Mouse (Mus musculus): ENCODE data around the gene Acoxl.

Gene Acoxl

DNA sequence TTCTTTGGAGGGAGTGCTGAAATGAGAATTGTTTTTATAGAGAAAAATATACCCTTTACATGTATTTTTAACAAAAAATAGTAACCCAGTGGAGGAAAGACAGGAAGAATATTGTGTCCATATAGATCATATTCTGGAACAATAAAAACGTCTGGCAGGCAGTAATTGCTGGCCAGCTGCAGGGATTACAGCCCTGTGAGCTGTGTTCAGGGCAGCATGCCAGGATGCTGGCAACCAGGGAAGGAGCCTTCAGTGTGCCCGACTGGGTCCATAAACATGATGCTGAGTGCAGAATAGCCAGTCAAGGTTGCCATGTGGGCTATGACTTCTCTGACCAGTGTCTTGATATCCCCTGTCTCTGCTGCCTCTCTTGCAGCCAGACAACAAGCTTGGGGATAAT, 122.5 kb downstream of the Acoxl start:
- peak; percentile 7 for DNase-seq

DNA sequence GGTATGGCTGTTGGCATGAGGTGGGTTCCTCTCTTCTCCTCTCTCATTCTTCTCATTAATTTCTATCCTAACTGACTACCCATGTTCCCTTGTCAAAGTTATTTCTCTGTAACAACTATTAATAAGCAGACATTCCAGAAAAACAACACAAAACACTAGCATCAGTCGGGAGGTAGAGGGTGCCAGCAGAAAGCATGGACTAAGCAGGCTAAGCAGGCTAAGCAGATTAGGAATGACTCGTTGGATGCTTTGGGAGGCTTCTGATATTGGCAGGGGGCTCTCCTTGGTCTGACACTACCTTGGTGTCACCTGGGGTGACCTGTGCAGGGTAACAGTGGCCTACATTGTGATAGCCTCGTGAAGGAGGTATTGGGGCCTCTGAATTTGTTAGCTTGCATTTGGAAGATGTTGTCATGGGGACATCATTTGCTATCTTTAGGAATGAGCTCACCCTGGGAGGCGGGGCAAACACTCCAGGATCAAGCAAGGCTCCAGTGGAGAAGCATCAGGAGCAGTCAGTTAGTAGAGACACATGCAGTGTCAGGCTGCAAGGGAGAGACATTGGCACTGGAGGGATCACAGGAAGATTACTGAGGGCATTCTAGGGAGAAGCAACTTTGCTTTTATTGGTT, 123.2 kb downstream of the Acoxl start:
- DNase-seq = peak; percentile 5

DNA sequence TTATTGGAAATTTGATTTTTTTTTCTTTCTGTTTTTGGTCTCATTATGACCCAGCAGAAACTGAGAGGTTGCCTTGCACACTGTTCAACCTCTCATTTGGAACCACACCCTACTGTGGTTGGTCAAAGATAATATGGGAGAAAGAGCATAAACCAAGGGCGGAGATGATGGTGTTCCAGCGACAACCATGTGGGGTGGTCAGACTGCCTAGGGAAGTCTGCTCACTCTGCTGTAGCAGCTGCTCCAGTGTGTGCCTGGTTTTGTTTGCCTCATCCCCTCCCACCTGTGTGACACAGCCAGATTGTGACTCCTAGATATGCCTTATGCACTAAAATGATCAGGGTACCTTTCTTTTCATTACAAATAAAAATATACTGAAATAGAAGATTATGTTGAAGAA, 130.3 kb downstream of the Acoxl start:
- no peak for DNase-seq

DNA sequence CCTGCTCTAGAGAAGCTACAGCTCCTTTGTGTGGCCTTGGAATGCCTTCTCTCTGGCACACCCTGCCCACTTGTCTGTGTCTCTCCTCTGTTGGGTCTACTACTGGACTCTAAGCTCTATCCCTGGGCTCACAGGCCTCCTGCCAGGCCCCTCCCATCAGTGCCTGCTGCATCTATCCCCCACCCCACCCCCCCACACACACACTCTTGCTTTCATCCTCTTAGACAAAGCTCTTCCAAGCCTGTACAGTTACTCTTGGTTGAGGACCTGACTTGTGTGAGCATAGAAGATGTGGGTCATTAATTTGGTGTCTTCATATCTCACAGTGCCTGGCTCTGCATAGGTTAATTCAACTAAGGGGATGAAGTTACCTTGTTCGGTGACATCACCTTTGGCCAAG, 137.6 kb downstream of the Acoxl start:
- DNase-seq = no peak

DNA sequence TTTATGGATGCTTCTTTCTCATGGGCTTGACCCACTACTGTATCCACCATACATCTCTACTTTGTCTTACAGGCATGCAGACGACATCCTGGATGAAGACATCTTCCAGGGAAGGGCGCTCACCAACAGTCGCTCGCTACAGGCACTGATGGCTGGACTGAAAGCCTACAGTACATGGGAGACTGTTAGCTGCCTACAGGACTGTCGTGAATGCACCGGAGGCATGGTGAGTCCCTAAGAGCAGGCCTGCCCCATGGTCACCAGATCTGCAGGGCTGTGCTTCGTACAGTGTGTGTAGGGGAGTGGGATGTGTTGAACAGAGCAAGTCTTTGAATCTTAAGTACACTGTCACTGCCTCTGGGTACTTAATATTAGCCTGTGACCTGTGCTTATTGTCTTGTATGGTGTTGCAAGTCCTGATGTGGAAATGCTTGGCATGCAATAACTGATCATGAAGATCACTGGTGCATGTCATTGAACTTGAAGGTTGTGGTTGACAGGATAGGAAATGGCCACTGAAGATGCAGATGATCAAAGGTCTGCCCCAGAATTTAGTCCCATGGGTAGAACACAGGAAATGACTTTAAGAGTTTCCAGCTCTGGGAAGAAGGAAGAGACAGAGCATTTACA, 140.0 kb downstream of the Acoxl start:
- no peak for DNase-seq

DNA sequence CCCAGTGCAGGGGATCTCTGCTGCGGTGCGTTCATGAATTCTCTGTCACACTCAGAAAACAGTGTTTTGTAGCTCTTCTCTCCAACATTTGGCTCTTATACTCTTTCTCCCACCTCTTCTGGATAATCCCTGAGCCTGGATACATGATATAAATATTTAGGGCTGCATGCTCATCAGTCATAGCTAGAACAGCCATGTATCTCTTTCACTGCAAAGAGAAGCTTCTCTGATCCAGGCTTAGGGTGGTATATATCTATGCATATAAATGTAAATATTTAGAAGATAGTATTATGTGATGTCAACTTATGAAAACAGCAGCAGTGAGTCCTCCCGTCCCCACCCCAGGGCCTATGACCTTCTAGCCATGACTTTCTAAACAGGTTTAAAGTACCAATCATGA, 143.9 kb downstream of the Acoxl start:
- DNase-seq = no peak

DNA sequence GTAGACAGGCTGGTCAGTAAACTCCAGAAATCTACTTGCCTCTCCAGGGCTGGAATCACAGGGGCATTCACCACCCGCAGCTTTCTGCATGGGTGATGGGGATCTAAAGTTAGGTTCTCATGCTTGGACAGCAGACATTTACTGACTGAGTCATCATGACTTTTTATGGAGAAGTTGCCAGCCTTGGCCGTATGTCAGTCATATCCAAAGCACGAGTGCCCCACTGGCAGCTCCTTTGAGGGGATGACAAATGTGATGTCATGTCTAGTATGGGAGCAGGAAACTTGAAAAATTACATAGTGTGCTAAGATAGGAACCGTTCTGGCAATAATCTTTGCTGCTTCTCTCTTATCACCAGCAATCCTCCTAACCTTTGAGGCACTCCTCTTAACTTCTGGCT, 144.6 kb downstream of the Acoxl start:
- DNase-seq = no peak

DNA sequence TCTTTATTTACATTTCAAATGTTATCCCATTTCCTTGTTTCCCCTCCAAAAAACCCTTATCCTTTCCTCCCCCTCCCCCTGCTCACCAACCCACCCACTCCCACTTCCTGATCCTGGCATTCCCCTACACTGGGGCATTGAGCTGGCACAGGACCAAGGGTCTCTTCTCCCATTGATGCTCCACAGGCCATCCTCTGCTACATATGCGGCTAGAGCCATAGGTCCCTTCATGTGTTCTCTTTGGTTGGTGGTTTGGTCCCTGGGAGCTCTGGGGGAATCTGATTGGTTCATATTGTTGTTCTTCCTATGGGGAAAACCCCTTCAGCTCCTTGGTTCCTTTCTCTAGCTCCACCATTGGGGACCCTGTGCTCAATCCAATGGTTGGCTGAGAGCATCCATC, 145.3 kb downstream of the Acoxl start:
- DNase-seq = no peak

DNA sequence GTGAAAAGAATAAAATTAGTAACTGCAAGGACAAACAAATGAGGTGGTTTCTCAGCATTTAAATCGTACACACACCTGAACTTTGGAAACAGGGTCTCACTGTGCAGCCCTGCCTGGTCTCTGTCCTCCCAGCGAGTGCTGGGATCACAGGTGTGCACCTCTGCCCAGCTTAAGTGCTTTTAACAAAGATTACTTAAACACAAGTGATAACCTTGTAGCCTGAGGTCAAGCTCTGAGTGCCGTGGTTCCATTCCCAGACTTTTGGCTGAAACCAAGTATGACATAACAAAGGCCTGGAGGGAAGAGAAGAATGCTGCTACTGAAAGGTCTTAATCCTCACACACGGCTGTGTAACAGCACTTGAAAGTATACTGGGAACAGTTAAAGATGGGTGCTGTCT, 149.0 kb downstream of the Acoxl start:
- no peak for DNase-seq

DNA sequence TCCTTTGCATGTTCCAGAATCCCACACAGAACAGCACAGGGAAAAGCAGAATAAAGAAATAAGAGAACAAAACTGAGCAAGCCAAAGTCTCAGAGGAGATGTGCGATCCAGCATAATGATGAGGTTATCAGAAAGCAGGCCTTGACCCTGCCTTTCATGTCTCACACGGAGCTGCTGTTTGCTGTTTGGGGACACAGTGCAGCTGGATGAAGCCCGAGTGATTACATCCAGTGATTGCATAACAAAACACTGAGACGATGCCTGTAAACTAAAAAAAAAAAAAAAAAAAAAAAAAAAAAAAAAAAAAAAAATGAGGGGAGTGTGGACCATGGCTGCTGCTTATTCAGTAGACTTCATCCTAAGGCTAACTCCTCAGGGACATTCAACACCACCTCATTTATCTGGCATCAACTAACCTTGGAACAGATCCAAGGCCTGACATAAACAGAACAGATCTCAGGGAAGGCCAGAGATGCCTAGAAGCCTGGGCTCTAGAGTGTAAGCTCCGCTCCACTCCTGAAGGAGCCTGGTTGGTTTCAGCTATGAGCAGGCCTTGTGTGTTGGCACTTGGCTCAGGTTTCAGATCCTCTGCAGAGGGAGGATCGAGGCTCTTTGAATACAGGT, 152.3 kb downstream of the Acoxl start:
- DNase-seq = no peak

DNA sequence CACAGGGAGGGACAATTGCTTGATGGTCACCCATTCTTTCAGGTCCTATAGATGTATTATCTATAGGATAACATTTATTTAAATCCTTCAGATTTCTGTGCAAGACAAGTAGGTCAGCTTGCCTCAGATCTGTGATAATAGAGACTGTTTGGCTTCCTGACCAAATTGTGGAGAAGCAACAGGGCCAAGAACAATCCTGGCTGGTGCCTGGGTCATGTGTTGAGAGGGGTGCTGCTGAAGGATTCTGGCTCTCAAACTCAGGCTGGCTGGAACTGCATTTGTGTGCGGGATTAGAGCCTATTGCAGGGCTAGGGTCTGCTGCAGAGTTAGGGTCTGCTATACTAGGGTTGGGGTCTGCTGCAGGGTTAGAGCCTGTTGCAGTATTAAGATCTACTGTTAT, 153.0 kb downstream of the Acoxl start:
- no peak for DNase-seq

DNA sequence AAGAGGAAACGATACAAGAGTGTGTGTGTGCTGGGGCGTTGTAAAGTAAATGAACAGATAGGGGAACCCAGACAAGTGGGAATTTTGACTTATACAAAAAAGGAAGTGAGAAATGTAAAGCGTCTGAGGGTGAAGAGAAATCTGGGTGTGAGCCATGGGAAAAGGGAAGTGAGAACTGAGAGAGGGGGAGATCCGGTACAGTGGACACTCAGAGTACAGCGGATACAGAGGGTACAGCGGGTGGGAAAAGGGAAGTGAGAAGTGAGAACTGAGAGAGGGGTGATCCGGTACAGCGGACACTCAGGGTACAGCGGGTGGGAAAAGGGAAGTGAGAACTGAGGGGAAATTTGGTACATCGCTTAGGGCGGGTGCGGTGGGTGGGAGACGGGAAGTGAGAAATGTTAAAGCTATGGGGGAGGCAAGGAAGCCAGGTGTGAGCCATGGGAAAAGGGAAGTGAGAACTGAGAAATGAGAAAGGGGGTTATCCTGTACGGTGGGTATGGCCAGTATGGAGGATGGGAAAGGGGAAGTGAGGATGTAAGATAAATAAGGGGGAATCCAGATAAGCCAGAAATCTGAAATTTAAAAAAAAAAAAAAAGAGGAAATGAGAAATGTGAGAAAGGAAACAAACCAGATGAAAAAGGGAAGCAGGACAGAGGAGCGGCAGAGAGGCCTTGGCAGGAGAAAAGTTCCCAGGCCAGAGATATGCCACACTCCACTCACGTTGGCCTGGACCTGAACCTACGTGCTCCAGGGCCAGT, 170.2 kb downstream of the Acoxl start:
- DNase-seq = no peak

DNA sequence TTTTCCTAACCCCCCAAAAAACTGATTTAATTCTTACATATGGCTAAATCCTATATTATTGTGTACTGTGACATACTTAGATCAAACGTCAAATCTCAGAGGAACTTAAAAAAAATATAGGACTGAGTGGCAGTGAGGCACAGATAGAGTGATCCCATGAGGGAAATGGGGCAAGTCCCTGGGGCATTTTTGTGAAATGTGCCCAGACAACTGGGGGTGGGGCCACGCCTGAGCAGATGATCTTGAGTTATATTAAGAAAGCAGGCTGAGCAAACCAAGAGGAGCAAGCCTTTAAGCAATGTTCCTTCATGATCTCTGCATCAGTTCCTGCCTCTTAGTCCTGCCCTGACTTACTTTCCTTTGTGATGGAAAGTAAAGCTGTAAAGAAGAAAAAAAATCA, 175.9 kb downstream of the Acoxl start:
- no peak for DNase-seq

DNA sequence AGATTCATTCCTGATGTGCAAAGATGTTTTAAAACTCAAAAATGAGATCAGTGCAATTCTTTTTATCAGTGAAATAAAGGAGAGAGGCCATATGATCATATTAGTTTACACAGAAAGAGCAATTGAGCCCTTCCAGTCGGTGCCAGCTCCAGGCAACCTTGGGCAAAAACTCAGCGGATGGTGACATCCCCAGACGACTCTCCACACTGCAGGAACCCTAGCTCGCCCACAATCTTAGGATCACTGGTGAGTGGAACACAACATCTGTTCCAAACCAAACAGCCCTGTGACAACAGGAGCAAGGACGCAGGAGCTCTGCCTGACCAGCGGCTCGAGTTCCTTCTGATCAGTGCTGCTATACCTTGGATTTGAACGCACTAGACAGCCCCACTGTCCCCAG, 176.9 kb downstream of the Acoxl start:
- no peak for DNase-seq

DNA sequence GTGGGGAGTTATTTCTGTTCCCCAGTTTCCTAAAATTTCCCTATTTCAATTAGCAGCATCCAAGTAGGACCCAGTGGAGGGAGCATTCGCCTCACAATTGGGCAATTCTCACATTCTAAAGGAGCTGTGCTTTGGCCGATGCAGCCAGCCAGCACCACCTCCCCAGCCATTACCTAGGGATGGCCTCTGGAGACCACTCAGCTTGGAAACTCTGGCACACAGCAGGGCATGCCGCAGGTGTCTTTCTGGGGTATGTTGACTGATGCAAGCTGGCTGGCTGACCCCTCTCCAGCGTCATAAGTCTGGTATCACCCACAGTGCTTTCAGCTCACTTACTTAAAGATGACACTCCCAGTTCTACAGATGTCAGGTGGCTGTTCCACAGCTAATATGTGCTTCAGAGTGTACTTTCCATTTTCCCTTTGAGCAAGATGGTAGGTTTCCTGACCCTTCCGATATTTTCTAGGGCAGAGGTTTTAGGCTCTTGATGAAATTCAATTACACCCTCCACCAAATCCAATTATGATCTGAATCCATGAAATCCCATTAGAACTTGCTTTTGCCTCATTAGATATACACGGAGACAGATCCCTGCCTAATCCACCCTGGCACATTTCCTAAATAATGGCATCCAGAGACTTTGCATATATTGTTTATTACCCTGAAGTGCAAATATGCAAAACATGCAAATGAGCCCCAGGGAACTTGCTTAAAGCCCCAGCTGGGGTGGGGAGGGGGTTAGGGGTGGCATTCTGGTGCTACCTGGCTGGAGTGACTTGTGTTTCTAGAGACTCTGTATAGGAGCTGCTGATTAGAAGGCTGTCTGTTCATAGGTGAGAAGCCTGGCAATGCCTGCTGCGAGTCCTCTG, 181.6 kb downstream of the Acoxl start:
- DNase-seq = no peak

DNA sequence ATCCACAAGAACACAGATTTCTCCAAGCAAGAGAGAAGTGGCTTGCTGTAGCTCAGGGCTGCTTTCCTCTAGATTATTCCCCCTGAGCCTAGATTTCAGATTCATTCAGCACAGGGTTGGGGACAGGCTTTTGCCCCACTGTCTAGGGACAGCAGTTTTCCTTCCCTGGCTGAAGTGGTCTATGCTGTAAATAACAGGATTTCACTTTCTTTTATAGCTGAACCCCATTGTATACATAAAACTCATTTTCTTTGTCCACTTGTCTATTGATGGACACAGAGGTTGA, 182.2 kb downstream of the Acoxl start:
- DNase-seq = no peak

DNA sequence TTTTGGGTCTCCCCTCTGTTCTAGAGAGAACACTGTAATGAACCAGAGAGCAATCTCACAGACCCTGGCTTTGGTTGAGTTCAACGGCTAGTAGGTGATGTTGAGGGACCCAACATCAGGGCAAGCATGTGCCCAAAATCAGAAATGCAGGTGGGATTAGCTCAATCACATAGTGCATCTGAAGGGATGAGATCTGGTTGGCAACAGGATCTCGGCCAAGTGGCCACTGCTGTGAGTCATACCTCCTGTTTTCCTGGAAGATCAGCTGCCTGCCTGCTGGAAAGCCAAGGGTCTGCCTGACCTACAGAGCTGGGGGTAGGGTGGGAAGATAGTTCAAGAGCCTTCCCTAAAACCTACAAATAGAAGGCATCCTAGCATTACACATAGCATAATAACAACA, 185.2 kb downstream of the Acoxl start:
- DNase-seq = no peak

DNA sequence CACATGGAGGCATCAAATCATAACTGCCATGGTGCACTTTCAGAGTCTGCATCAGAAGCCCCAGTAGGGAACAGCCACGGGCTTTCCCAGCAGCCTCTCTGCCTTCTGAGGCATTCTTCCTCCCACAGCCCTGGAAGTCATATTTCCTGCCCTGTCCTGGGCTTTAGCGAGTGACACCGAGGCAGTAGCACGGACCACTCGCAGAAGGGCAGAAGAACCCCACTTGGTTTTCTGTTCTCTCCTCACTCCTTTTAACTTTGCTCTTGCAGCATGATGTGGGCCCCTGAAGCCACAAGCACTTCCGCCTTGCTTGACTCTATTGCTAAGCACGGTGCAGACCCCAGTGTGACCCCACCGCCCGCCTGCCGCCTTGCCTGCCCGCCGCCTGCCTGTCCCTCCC, 189.0 kb downstream of the Acoxl start:
- no peak for DNase-seq

DNA sequence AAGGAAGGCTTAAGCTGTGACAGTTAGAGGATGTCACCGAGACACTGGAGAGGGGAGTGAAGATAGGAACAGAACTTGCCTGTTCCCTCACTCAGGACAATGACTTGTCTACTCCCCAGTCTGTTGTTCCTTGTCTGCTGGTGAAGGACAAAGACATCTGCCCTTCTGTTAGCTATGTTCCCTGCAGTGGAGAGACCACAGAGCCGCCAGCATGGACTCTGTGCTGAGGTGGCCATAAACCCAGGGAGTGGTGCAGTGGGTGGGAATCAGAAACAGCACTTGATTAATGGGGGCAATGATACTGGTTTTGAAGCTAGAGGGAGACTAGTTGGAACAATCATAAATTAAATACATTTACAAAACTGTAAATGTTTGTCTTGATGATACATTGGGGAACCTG, 191.3 kb downstream of the Acoxl start:
- DNase-seq = no peak

DNA sequence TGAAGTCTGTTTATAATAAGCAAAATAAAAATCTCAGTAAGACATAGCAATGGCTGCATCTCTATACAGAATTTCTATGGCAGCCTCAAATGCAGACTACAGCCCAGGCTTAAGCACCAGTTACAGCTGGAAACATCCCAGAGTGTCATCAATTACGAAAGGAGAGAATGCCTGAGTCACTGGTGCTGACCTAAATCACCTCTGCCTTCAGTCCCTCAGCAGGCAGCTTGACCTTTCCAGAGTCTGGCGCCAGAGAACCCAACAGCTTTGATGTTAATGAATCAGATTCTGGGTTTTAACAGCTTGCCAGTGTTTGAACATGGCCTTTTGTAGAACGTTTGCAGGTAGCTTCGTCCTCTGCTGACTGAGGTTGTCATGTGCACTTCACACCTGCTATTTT, 193.4 kb downstream of the Acoxl start:
- no peak for DNase-seq

DNA sequence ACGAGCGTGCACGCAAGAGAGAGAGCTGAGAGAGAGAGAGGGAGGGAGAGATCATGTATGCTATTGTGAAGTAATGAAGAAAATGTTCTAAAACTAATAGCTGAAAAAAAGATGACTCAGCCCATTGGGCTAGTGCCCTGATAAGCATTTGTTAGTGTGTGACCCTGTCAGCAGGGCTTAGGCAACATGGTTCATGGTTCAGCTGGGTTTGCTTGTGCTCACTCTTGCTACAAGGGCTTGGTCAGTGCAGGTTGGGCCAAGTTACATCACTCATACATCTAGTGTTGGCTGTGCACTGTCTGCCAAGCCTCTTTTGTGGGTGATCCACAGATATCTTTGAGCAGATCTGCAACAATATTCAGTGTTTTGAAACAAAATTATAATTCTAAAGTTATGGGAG, 194.8 kb downstream of the Acoxl start:
- DNase-seq = no peak

DNA sequence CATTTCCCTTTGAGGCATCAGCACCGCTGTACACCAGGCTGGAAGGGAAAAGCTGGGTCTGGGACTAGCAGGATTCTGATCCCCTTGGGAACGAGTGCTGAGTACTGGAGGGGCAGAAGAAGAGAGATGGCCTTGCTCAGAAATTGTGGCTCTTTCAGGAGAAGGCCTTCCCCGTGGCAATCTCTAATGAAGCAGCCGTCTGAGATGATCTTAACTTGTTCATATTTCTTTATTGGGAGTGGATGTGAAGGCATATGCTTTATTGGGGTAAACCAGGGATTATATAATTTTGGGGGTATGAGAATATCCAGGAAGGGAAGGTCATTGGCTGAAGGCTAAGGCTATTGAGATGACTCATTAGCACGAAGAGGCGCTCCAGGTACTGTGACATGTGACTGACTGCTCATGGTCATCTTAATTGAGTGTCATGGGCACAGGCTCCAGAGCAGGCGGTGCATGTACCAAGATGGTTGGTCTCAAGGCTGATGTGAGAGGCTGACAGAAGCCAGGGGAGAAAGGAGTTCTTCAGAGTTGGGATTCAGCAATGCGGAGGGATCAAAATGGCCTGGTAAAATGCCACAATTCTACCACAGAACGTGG, 195.5 kb downstream of the Acoxl start:
- no peak for DNase-seq
